Mouse (Mus musculus): ENCODE data around the gene Gas2l2. TPM values are rescaled to one million over a fixed set of nuclear protein-coding genes. Genes with fewer than 3 reads are reported as not detected.
A peak's percentile ranks its signal among the peaks of the same experiment; 100 is the strongest.

Gene Gas2l2
- polyA plus RNA-seq, 1 experiment from 2014 or later = 0.05 TPM

DNA sequence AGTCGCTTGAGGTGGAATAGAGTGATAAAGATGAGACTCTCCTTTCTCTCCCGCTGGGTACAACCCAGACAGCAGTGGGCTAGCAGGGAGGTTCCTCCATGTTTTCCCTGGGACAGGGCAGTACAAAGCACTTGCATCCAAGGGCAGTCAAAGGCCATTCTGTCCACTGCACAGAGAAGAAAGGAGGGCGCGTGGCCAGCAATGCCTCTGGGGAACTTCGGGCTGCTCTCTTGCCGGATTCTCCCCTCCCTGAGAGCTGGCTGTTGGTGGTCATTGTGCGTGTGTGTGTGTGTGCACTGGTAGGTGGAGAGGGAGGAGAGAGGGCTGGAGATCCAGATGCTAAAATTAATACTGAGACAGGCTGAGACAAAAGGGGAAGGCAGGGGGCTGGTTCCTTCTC lies 12.0 kb upstream of the Gas2l2 start:
- ATAC-seq (ENCODE audit: insufficient number of reproducible peaks, low FRiP score, low TSS enrichment, low read depth) = no peak
- peaks cover 17% of the 10 kb centered on the region for H3K4me1 ChIP-seq
- H3K9me3 ChIP-seq = no peaks in the 10 kb centered on the region
- peak overlapping the region; percentile 62; the same call in 1 of the 2 replicates for H3K4me3 ChIP-seq
- no peaks in the 10 kb centered on the region for H3K36me3 ChIP-seq
- H3K27me3 ChIP-seq = peaks cover 61% of the 10 kb centered on the region
- H3K27ac ChIP-seq = no peak overlapping the region
- no peak overlapping the region for H3K9ac ChIP-seq
- 56% methylated on average over 7 of the region's 7 CpGs for WGBS
- no peak overlapping the region; the same call in 1 of the 2 replicates for H3K4me2 ChIP-seq

DNA sequence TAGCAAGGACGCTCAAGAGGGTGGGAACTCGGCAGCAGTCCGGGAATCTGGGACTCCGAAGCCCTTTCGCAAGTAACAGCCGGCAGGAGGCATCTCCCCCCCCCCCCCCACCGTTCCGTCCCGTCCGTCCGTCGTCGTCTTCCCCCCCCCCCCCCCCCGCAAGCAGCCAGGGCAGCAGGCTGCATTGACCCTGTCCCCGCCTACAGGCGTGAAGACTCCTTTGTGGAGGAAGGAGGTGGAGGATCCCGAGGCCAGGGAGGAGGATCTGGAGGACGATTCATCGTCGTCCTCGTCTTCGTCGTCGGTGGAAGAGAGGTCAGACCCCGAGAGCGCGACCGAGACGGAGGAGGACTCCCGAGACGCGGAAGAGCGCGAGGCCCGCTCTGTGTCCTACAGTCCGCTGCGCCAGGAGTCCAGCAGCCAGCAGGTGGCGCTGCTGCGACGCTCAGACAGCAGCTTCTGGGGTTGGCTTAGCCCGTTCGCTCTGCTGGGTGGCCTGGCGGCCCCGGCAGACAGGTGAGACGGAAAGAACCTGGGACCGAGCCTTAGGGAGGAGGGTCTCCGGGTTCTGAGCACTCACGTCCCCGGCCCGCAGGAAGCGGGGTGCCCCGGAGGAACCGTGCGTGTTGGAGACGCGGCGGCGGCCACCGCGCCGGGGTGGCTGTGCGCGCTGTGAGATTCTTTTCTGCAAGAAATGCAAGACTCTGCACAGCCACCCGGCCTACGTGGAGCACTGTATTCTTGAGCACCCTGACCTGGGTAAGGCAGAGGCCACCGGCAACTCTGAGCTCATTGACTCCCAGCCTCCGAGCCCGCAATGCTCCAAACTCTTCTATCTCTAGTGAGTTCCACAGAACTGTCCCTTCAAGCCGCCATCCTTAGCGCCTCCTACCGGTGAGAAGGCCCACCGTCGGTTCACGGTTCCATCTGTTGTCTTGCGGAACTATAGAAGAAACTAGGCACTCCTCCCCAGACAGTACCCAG lies 11.1 kb upstream of the Gas2l2 start:
- peaks cover 52% of the 10 kb centered on the region for H3K27me3 ChIP-seq
- 0% methylated on average over 64 of the region's 75 CpGs for WGBS

DNA sequence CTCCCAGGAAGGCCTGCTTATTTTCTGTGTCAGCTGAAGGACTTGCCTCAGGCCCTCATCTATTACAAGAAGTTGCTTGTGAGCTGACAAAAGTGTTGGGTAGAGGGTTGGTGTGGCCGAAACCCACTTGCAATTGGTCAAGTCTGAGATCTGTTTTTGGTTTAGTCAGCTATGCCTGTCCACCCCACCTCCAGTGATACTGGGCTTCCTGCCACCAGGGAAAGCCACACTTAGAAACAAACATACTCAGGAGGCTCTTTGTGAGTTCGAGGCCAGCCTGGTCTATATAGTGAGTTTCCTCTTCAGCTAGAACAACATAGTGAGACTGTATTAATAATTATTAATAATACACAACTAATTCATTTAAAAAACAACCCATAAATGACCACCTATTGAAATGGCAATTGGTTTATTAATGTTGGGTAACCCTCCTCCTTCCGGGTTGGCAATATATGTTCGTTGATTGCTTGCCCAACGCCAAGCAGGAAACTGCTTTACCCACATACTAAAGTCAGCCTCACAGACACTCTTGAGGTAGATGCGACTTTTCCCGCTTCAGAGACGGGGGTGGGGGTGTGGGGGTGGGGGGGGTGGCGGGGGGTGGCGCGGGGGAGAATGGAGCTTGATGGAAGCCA lies 10.3 kb upstream of the Gas2l2 start:
- Histone ChIP-seq H3K9ac (no peak overlapping the region), H3K27ac (no peak overlapping the region)
- 26% methylated on average over 11 of the region's 11 CpGs for WGBS

More for the DNA sequence above, 11.1 kb upstream of the Gas2l2 start:
- H3K4me3 ChIP-seq = peak overlapping the region; percentile 62
- peak; percentile 81 for ATAC-seq (ENCODE audit: insufficient number of reproducible peaks, low FRiP score, low TSS enrichment, low read depth)
- H3K27ac ChIP-seq = no peak overlapping the region
- 0 out of 2 replicates have a peak overlapping the region, but pooled peaks have one; percentile 21 for H3K9ac ChIP-seq
- H3K4me2 ChIP-seq = peak overlapping the region; percentile 90
- no peaks in the 10 kb centered on the region for H3K9me3 ChIP-seq
- H3K4me1 ChIP-seq = peaks cover 17% of the 10 kb centered on the region
- no peaks in the 10 kb centered on the region for H3K36me3 ChIP-seq

DNA sequence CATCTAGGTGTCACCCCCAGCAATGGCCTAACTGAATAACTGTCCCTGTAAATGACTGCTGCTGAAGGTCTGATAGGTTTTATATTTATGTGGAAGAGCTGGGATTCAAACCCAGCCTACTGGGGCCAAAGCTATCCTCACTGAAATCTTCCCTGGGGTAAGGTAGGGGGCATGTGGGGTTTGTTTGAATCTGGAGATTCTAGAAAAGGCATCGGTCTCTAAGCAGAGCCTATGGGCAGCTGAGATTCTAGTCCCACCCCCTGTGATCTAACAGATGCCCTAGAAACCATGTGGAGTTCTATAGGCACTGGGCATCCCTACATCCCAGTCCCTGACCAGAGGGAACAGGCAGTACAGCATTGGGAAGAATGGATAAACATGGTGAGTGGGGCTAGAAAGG lies 8.1 kb upstream of the Gas2l2 start, which contains the start of gene 1700020L24Rik:
TSS of gene 1700020L24Rik (plus strand) at position 301 of the 400 bp plus-strand sequence.
- WGBS = 89% methylated on average over 1 of the region's 1 CpGs
- H3K36me3 ChIP-seq = no peaks in the 10 kb centered on the region
- ATAC-seq (ENCODE audit: insufficient number of reproducible peaks, low FRiP score, low TSS enrichment, low read depth) = no peak

More for the DNA sequence above, 10.3 kb upstream of the Gas2l2 start:
- Histone ChIP-seq H3K4me3 (peak overlapping the region; percentile 62), H3K4me1 (peaks cover 12% of the 10 kb centered on the region), H3K36me3 (no peaks in the 10 kb centered on the region), H3K4me2 (peak overlapping the region; percentile 90), H3K9me3 (no peaks in the 10 kb centered on the region), H3K27me3 (peaks cover 44% of the 10 kb centered on the region)
- ATAC-seq (ENCODE audit: insufficient number of reproducible peaks, low FRiP score, low TSS enrichment, low read depth) = no peak

DNA sequence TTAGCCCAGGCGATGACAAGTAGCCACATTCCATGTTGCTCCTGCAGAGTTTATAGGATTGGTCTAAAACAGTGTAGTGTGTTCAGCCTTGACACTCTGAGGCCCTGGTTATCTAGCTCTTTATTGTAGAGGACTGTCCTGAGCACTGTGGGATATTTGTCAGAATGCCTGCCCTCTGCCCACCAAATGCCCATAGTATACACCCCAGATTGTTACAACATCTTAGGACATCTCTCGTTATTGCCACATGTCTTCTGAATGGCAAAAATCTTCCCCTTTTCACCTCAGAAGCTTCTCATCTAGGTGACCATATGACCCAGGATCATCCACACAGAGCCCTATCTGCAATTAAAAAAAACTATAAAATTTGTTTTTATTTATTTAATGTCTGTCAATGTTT lies 3.3 kb upstream of the Gas2l2 start:
- Histone ChIP-seq H3K4me1 (no peaks in the 10 kb centered on the region), H3K9me3 (no peaks in the 10 kb centered on the region), H3K36me3 (no peaks in the 10 kb centered on the region), H3K27me3 (peaks cover 30% of the 10 kb centered on the region), H3K4me2 (no peak overlapping the region), H3K4me3 (no peak overlapping the region), H3K27ac (no peak overlapping the region), H3K9ac (no peak overlapping the region)
- WGBS = 72% methylated on average over 2 of the region's 2 CpGs
- ATAC-seq (ENCODE audit: insufficient number of reproducible peaks, low FRiP score, low TSS enrichment, low read depth) = no peak

More for the DNA sequence above, 8.1 kb upstream of the Gas2l2 start, which contains the start of gene 1700020L24Rik:
- H3K4me1 ChIP-seq = peaks cover 5% of the 10 kb centered on the region
- no peak within 1 kb of the TSS for H3K27ac ChIP-seq
- H3K4me3 ChIP-seq = no peak within 1 kb of the TSS
- no peak within 1 kb of the TSS for H3K4me2 ChIP-seq
- peaks cover 22% of the 10 kb centered on the region for H3K27me3 ChIP-seq
- H3K9ac ChIP-seq = no peak within 1 kb of the TSS
- H3K9me3 ChIP-seq = no peaks in the 10 kb centered on the region

DNA sequence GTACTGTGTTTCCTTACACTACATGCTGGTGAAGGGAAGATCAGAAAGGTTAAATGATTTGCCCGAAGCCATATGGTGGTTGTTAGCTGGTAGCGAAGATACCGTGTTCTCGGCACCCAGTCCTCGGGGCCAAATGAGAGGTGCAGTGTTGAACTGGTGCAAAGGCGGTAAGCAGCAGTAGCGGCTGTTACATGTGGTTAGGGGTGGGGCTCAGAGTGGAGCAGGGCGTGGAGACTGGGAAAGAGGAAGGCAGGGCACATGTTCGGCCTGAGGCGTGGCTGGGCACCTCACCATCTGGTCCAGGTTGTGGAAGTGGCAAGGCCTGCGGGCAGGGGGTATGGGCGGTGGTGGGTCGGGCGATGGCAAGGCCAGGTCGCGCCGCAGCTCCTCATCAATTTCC lies 2.3 kb downstream of the Gas2l2 start:
- ATAC-seq (ENCODE audit: insufficient number of reproducible peaks, low FRiP score, low TSS enrichment, low read depth) = no peak
- Histone ChIP-seq H3K27me3 (peaks cover 62% of the 10 kb centered on the region), H3K4me3 (no peak overlapping the region), H3K27ac (no peak overlapping the region), H3K9ac (no peak overlapping the region), H3K9me3 (no peaks in the 10 kb centered on the region), H3K4me2 (0 out of 2 replicates have a peak overlapping the region, but pooled peaks have one; percentile 22), H3K4me1 (peaks cover 4% of the 10 kb centered on the region; the same call in 1 of the 2 replicates), H3K36me3 (no peaks in the 10 kb centered on the region)
- WGBS = 20% methylated on average over 17 of the region's 17 CpGs

DNA sequence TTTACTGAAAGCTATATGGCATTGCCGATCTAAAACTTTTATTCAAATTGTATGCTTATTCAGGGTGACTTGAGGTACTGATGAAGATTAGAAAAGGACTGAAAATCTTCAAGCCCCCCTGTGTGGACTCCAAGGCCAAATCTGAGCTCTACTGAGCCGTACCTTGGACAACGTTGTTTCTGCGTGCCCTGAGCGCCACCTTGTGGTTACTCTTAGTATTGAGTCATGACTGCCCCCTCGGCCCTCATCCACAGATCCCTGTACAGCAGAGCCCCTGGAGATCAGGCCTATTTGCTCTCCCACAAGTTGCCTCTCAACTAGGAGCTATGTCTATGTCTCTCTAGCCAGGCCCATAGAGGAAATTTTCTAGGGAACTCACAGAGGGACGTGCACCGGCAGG lies 4.6 kb downstream of the Gas2l2 start:
- H3K27ac ChIP-seq = no peak overlapping the region
- H3K36me3 ChIP-seq = no peaks in the 10 kb centered on the region
- ATAC-seq (ENCODE audit: insufficient number of reproducible peaks, low FRiP score, low TSS enrichment, low read depth) = no peak
- no peaks in the 10 kb centered on the region for H3K9me3 ChIP-seq
- H3K4me3 ChIP-seq = no peak overlapping the region
- no peak overlapping the region for H3K4me2 ChIP-seq
- peaks cover 4% of the 10 kb centered on the region; the same call in 1 of the 2 replicates for H3K4me1 ChIP-seq
- WGBS = 9% methylated on average over 8 of the region's 8 CpGs
- no peak overlapping the region for H3K9ac ChIP-seq
- peaks cover 75% of the 10 kb centered on the region for H3K27me3 ChIP-seq

DNA sequence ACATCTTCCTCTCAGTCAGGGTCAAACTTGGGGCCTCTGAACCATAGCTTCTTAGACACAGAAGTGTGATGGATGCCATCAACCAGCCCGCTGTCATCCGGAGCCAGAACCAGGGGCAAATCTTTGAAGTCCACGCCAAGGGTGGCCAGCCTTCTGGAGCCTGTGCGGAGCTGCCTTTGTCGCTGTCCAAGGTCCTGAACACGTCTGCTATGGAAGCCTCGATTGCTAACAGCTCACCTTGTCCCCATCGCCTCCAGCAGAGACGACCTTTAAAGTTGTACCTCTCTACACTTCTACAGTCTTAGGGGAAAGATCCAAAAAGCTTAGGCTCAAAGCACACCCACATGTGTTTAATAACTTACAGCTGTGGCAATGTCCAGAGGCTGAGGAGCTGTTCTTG lies 8.0 kb downstream of the Gas2l2 start:
- Histone ChIP-seq H3K9me3 (no peaks in the 10 kb centered on the region), H3K27ac (no peak overlapping the region), H3K4me3 (no peak overlapping the region), H3K4me1 (peaks cover 6% of the 10 kb centered on the region), H3K9ac (no peak overlapping the region), H3K27me3 (peaks cover 70% of the 10 kb centered on the region), H3K36me3 (no peaks in the 10 kb centered on the region), H3K4me2 (no peak overlapping the region)
- WGBS = 3% methylated on average over 9 of the region's 9 CpGs
- no peak for ATAC-seq (ENCODE audit: insufficient number of reproducible peaks, low FRiP score, low TSS enrichment, low read depth)

DNA sequence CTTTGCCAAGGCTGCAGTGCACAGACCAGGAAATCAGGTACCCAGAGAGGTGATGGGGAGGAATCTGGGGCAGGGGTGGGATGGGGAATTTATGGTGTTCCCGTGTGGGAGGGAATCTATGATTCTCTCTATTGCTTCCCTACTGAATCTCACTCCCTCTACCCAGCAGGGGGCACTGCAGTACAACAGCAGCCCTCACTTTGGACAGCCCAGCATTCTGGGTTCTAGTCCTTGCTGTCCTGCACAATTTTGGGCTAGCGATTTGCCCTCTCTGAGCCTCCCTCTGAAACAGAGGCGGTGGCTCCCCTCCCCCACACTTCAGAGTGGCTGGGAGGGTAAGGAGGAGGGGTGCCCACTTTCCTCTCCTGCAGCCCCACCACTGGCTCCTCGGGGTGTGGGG lies 8.9 kb downstream of the Gas2l2 start:
- Histone ChIP-seq H3K27ac (no peak overlapping the region), H3K27me3 (peaks cover 67% of the 10 kb centered on the region), H3K36me3 (no peaks in the 10 kb centered on the region), H3K4me1 (peaks cover 6% of the 10 kb centered on the region), H3K4me3 (no peak overlapping the region), H3K9ac (no peak overlapping the region), H3K9me3 (no peaks in the 10 kb centered on the region), H3K4me2 (no peak overlapping the region)
- 42% methylated on average over 4 of the region's 4 CpGs for WGBS
- ATAC-seq (ENCODE audit: insufficient number of reproducible peaks, low FRiP score, low TSS enrichment, low read depth) = no peak

DNA sequence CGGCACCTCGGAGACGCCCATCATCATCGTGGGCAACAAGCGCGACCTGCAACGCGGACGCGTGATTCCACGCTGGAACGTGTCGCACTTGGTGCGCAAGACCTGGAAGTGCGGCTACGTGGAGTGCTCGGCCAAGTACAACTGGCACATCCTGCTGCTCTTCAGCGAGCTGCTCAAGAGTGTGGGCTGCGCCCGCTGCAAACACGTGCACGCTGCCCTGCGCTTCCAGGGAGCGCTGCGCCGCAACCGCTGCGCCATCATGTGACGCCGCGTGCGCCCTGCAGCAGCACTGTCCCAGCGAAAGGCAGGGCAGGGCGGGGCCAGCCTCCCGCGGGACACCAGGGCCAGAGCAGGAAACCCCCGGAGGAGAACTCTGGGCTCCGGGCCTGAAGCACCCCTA lies 10.7 kb downstream of the Gas2l2 start:
- peaks cover 64% of the 10 kb centered on the region for H3K27me3 ChIP-seq
- H3K4me1 ChIP-seq = peaks cover 6% of the 10 kb centered on the region
- no peak overlapping the region for H3K27ac ChIP-seq
- WGBS = 7% methylated on average over 38 of the region's 38 CpGs
- no peaks in the 10 kb centered on the region for H3K36me3 ChIP-seq
- H3K9ac ChIP-seq = no peak overlapping the region
- no peak overlapping the region for H3K4me2 ChIP-seq
- H3K9me3 ChIP-seq = no peaks in the 10 kb centered on the region
- ATAC-seq (ENCODE audit: insufficient number of reproducible peaks, low FRiP score, low TSS enrichment, low read depth) = no peak
- no peak overlapping the region for H3K4me3 ChIP-seq

DNA sequence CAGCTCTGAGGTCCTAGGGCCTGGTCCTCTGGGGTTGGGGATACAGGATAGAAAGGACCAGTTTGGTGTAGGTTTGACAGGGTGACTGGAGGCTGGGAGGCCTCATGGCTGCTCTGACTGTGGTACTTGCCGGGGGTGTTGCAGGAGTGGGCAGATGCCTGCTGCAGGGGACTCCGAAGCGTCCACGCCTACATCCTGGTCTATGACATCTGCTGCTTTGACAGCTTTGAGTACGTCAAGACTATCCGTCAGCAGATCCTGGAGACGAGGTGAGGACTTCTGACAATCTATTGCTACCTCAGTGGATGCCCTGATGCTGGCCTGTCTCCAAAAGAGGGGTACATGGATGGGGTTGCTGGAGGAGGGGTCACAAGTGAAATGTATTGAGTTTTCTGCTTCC lies 11.5 kb downstream of the Gas2l2 start:
- ATAC-seq (ENCODE audit: insufficient number of reproducible peaks, low FRiP score, low TSS enrichment, low read depth) = no peak
- H3K9ac ChIP-seq = no peak overlapping the region
- H3K27ac ChIP-seq = no peak overlapping the region
- peaks cover 67% of the 10 kb centered on the region for H3K27me3 ChIP-seq
- H3K36me3 ChIP-seq = no peaks in the 10 kb centered on the region
- no peak overlapping the region for H3K4me2 ChIP-seq
- H3K4me3 ChIP-seq = no peak overlapping the region
- 72% methylated on average over 7 of the region's 7 CpGs for WGBS
- peaks cover 6% of the 10 kb centered on the region for H3K4me1 ChIP-seq
- H3K9me3 ChIP-seq = no peaks in the 10 kb centered on the region

DNA sequence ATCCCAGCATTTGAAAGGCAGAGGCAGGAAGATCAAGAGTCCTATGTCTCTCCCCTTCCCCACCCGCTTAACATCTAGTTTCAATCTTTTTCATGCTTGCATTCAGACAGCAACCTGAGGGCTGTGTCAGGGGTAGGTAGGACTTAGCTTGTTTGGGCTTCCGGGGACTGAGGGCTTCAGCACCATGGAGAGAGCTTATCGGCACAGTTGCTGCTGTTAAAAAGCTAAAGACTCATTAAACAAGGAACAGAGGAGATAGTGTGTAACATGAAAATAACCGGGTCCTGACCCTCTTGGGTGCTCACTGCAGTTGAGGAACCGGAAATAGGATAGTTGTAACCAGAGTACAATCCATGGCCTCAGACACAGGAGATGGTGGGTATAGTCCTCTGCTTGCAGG lies 12.2 kb downstream of the Gas2l2 start:
- Histone ChIP-seq H3K9ac (no peak overlapping the region), H3K9me3 (no peaks in the 10 kb centered on the region), H3K27me3 (peaks cover 67% of the 10 kb centered on the region), H3K4me3 (no peak overlapping the region), H3K4me2 (no peak overlapping the region), H3K36me3 (no peaks in the 10 kb centered on the region), H3K4me1 (peaks cover 8% of the 10 kb centered on the region), H3K27ac (no peak overlapping the region)
- WGBS = 7% methylated on average over 5 of the region's 5 CpGs
- ATAC-seq (ENCODE audit: insufficient number of reproducible peaks, low FRiP score, low TSS enrichment, low read depth) = no peak
